Mouse (Mus musculus): Measurements from ENCODE around the gene Eci1. TPM values are rescaled to one million over a fixed set of nuclear protein-coding genes. Genes with fewer than 3 reads are reported as not detected.
"Not testable (repeated sequence)": the region's sequence is repeated elsewhere in the genome, so short reads cannot be mapped to it uniquely, and the experiment has no call there.

The Eci1 gene
- polyA plus RNA-seq, 1 experiment from 2014 or later = 10.4 TPM

GRCm38 (mm10) chr17:24416051-24416652, 10.3 kb upstream of the Eci1 start:
- 80% methylated on average over 3 of the region's 3 CpGs for WGBS (ENCODE audit: missing documents)
- Histone ChIP-seq H3K36me3 (ENCODE audit: inconsistent target) (peaks cover 30% of the 10 kb centered on the region), H3K4me3 (ENCODE audit: inconsistent target) (peak overlapping the region; percentile 98), H3K27ac (peak overlapping the region; percentile 65), H3K79me2 (ENCODE audit: inconsistent target) (peaks cover 65% of the 10 kb centered on the region)

- peaks cover 63% of the 10 kb centered on the region for H3K36me3 ChIP-seq (ENCODE audit: inconsistent target)
- 93% methylated on average over 4 of the region's 4 CpGs for WGBS (ENCODE audit: missing documents)
- no peak overlapping the region for H3K4me3 ChIP-seq (ENCODE audit: inconsistent target)
- H3K27ac ChIP-seq = no peak overlapping the region
- peaks cover 50% of the 10 kb centered on the region for H3K79me2 ChIP-seq (ENCODE audit: inconsistent target)
These were observed 3.3 kb upstream of the Eci1 start for GRCm38 (mm10) chr17:24423114-24423513.

- H3K4me3 ChIP-seq (ENCODE audit: inconsistent target) = no peak overlapping the region
- H3K36me3 ChIP-seq (ENCODE audit: inconsistent target) = peaks cover 53% of the 10 kb centered on the region
- H3K27ac ChIP-seq = no peak overlapping the region
- WGBS (ENCODE audit: missing documents) = 93% methylated on average over 5 of the region's 5 CpGs
- H3K79me2 ChIP-seq (ENCODE audit: inconsistent target) = peaks cover 36% of the 10 kb centered on the region
These were observed 2.0 kb upstream of the Eci1 start for GRCm38 (mm10) chr17:24424489-24424888.

- peaks cover 28% of the 10 kb centered on the region; the same call in 1 of the 2 replicates for H3K79me2 ChIP-seq (ENCODE audit: inconsistent target)
- not testable (repeated sequence) for H3K27ac ChIP-seq; H3K4me3 ChIP-seq (ENCODE audit: inconsistent target)
- 96% methylated on average over 4 of the region's 8 CpGs for WGBS (ENCODE audit: missing documents)
- H3K36me3 ChIP-seq (ENCODE audit: inconsistent target) = peaks cover 45% of the 10 kb centered on the region
These were observed 1.1 kb upstream of the Eci1 start for GRCm38 (mm10) chr17:24425326-24425725.

GRCm38 (mm10) chr17:24425905-24426304, 536 bp upstream of the Eci1 start:
- Histone ChIP-seq H3K27ac (no peak overlapping the region), H3K4me3 (ENCODE audit: inconsistent target) (no peak overlapping the region; the same call in 1 of the 2 replicates), H3K36me3 (ENCODE audit: inconsistent target) (peaks cover 39% of the 10 kb centered on the region), H3K79me2 (ENCODE audit: inconsistent target) (peaks cover 22% of the 10 kb centered on the region; the same call in 1 of the 2 replicates)
- whole genome bisulfite sequencing (ENCODE audit: missing documents) = 84% methylated on average over 5 of the region's 7 CpGs

GRCm38 (mm10) chr17:24427170-24427557, 723 bp downstream of the Eci1 start:
- H3K36me3 ChIP-seq (ENCODE audit: inconsistent target) = peaks cover 27% of the 10 kb centered on the region
- H3K79me2 ChIP-seq (ENCODE audit: inconsistent target) = peaks cover 10% of the 10 kb centered on the region; the same call in 1 of the 2 replicates
- WGBS (ENCODE audit: missing documents) = 0% methylated on average over 8 of the region's 8 CpGs

GRCm38 (mm10) chr17:24429201-24429983, 3.0 kb downstream of the Eci1 start:
- Histone ChIP-seq H3K79me2 (ENCODE audit: inconsistent target) (no peaks in the 10 kb centered on the region), H3K36me3 (ENCODE audit: inconsistent target) (peaks cover 5% of the 10 kb centered on the region; the same call in 1 of the 2 replicates), H3K4me3 (ENCODE audit: inconsistent target) (no peak overlapping the region), H3K27ac (no peak overlapping the region)
- 99% methylated on average over 14 of the region's 14 CpGs for WGBS (ENCODE audit: missing documents)

More at GRCm38 (mm10) chr17:24427170-24427557, 723 bp downstream of the Eci1 start:
- peak overlapping the region; percentile 47 for H3K4me3 ChIP-seq (ENCODE audit: inconsistent target)
- peak overlapping the region; percentile 34 for H3K27ac ChIP-seq

- no peaks in the 10 kb centered on the region for H3K79me2 ChIP-seq (ENCODE audit: inconsistent target)
- H3K4me3 ChIP-seq (ENCODE audit: inconsistent target) = no peak overlapping the region
- 85% methylated on average over 5 of the region's 5 CpGs for WGBS (ENCODE audit: missing documents)
- H3K36me3 ChIP-seq (ENCODE audit: inconsistent target) = peaks cover 20% of the 10 kb centered on the region; the same call in 1 of the 2 replicates
- no peak overlapping the region for H3K27ac ChIP-seq
These were observed 10.6 kb downstream of the Eci1 start for GRCm38 (mm10) chr17:24437016-24437415.

- 95% methylated on average over 8 of the region's 8 CpGs for WGBS (ENCODE audit: missing documents)
- no peaks in the 10 kb centered on the region for H3K79me2 ChIP-seq (ENCODE audit: inconsistent target)
- no peak overlapping the region for H3K27ac ChIP-seq
- H3K4me3 ChIP-seq (ENCODE audit: inconsistent target) = no peak overlapping the region
- H3K36me3 ChIP-seq (ENCODE audit: inconsistent target) = peaks cover 42% of the 10 kb centered on the region; the same call in 1 of the 2 replicates
These were observed 13.9 kb downstream of the Eci1 start for GRCm38 (mm10) chr17:24440377-24440776.

GRCm38 (mm10) chr17:24441148-24441547, 14.7 kb downstream of the Eci1 start:
- peaks cover 50% of the 10 kb centered on the region for H3K36me3 ChIP-seq (ENCODE audit: inconsistent target)
- no peak overlapping the region for H3K4me3 ChIP-seq (ENCODE audit: inconsistent target)
- H3K27ac ChIP-seq = no peak overlapping the region
- 88% methylated on average over 2 of the region's 2 CpGs for WGBS (ENCODE audit: missing documents)
- H3K79me2 ChIP-seq (ENCODE audit: inconsistent target) = no peaks in the 10 kb centered on the region

GRCm38 (mm10) chr17:24442107-24442506, 15.7 kb downstream of the Eci1 start:
- WGBS (ENCODE audit: missing documents) = 90% methylated on average over 11 of the region's 14 CpGs
- Histone ChIP-seq H3K4me3 (ENCODE audit: inconsistent target) (no peak overlapping the region), H3K27ac (no peak overlapping the region), H3K36me3 (ENCODE audit: inconsistent target) (peaks cover 53% of the 10 kb centered on the region), H3K79me2 (ENCODE audit: inconsistent target) (no peaks in the 10 kb centered on the region)

GRCm38 (mm10) chr17:24442632-24443155, 16.3 kb downstream of the Eci1 start, which contains the start of gene Dnase1l2:
Gene Dnase1l2 (minus strand): TSS chr17:24443105.
- no peak within 1 kb of the TSS for H3K4me3 ChIP-seq (ENCODE audit: inconsistent target)
- peaks cover 53% of the 10 kb centered on the region for H3K36me3 ChIP-seq (ENCODE audit: inconsistent target)
- 86% methylated on average over 7 of the region's 7 CpGs for WGBS (ENCODE audit: missing documents)
- no peak within 1 kb of the TSS for H3K27ac ChIP-seq
- no peaks in the 10 kb centered on the region for H3K79me2 ChIP-seq (ENCODE audit: inconsistent target)

- H3K27ac ChIP-seq = no peak overlapping the region
- no peak overlapping the region for H3K4me3 ChIP-seq (ENCODE audit: inconsistent target)
- H3K79me2 ChIP-seq (ENCODE audit: inconsistent target) = no peaks in the 10 kb centered on the region
- peaks cover 55% of the 10 kb centered on the region for H3K36me3 ChIP-seq (ENCODE audit: inconsistent target)
- WGBS (ENCODE audit: missing documents) = 90% methylated on average over 4 of the region's 4 CpGs
These were observed 17.0 kb downstream of the Eci1 start for GRCm38 (mm10) chr17:24443409-24443808.

GRCm38 (mm10) chr17:24446590-24446989, 20.1 kb downstream of the Eci1 start:
- H3K4me3 ChIP-seq (ENCODE audit: inconsistent target) = no peak overlapping the region
- H3K36me3 ChIP-seq (ENCODE audit: inconsistent target) = peaks cover 60% of the 10 kb centered on the region
- peaks cover 5% of the 10 kb centered on the region; the same call in 1 of the 2 replicates for H3K79me2 ChIP-seq (ENCODE audit: inconsistent target)
- WGBS (ENCODE audit: missing documents) = 51% methylated on average over 8 of the region's 8 CpGs
- no peak overlapping the region for H3K27ac ChIP-seq

GRCm38 (mm10) chr17:24449507-24449906, 23.1 kb downstream of the Eci1 start:
- Histone ChIP-seq H3K4me3 (ENCODE audit: inconsistent target) (no peak overlapping the region), H3K36me3 (ENCODE audit: inconsistent target) (peaks cover 47% of the 10 kb centered on the region), H3K79me2 (ENCODE audit: inconsistent target) (peaks cover 34% of the 10 kb centered on the region), H3K27ac (no peak overlapping the region)
- WGBS (ENCODE audit: missing documents) = 93% methylated on average over 5 of the region's 6 CpGs
